ENCODE assay signal across 8 mouse cellular contexts in the genomic region with DNA sequence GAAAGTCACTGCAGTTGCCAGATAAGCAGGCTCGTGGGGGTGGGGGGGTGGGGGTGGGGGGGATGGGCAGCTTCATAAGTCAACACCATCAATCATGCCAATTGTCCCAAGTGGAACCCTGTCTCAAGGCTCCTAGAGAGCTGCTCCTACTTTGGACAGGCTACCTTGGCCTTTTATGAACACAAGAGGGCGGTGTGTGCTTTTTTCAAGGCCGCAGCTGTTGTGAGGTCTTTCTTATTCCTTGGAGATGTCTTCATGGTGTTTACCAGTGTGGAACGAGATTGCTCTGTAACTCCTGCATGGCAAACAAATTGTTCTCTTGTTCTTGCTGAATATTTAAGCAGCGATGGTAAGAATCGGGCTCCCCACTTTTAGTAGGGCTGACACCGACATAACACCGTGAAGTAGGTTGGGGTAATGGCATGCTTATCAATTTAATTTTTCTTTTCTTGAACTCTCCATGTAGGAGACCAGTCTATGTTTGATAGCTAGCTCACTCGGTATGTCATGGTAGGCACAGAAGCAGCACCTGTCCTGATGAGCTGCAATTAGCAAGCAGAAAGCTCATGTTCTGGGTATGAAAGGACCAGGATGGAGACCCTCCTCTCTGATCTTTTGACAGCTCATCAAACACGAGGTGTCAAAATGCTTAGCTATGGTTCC.
A peak's percentile ranks its signal among the peaks of the same experiment; 100 is the strongest.
DNase-seq lines count a peak whose midpoint lies in the region; ATAC-seq and TF ChIP-seq lines count a peak whose summit lies in the region.

No protein-coding gene starts in this region.

- 39% methylated on average over 10 of the region's 10 CpGs for WGBS in liver, embryonic 14.5 days (ENCODE audit: insufficient replicate concordance)
- WGBS in liver, embryonic 11.5 days: 50% methylated on average over 10 of the region's 10 CpGs

- no peak overlapping the region for H3K9ac ChIP-seq in liver, embryonic 14.5 days (replicated peaks)
- no peak overlapping the region for H3K9ac ChIP-seq in liver, embryonic 11.5 days (ENCODE audit: low read depth, low read length)

- TF ChIP-seq CTCF in liver, embryonic 14.5 days (IDR thresholded peaks at IDR 0.05; ENCODE audit: low read depth): peak; percentile 44

- no peak for TF ChIP-seq EP300 in liver, embryonic 14.5 days (IDR thresholded peaks at IDR 0.05; ENCODE audit: low read depth)

- no peaks in the 10 kb centered on the region for H3K36me3 ChIP-seq in liver, embryonic 14.5 days (replicated peaks; ENCODE audit: control insufficient read depth, insufficient read depth, low read depth)
- no peaks in the 10 kb centered on the region for H3K36me3 ChIP-seq in liver, embryonic 11.5 days (ENCODE audit: control insufficient read depth, insufficient read depth, low read length)

- no peak overlapping the region for H3K4me3 ChIP-seq in liver, embryonic 14.5 days (ENCODE audit: insufficient read depth in 1 of 2, low read depth in 2 of 2, low read length in 2 of 2)
- no peak overlapping the region for H3K4me3 ChIP-seq in liver, embryonic 11.5 days (ENCODE audit: low read depth, low read length)

- ATAC-seq in liver, embryonic 14.5 days (ENCODE audit: insufficient read depth): no peak
- no peak for ATAC-seq in liver, embryonic 11.5 days (replicated peaks; ENCODE audit: low FRiP score)

- DNase-seq in liver, embryonic 14.5 days (ENCODE audit: low read depth in 3 of 3, low spot score in 3 of 3): no peak
- no peak for DNase-seq in liver, embryonic 11.5 days (ENCODE audit: low spot score)
- DNase-seq in embryo, embryonic 10 days (ENCODE audit: low spot score): peak; percentile 72
- peak; percentile 55 to 67 for DNase-seq in heart, postnatal 10 days
- DNase-seq in layer of hippocampus, postnatal 10 days (ENCODE audit: low spot score in 2 of 2): peak; percentile 43 to 56
- peak; percentile 66 for DNase-seq in mesoderm, embryonic 11.5 days (ENCODE audit: low read depth, low spot score)
- DNase-seq in testis, postnatal 10 days (ENCODE audit: low spot score): peak; percentile 50
- DNase-seq in spleen, postnatal 36 days (ENCODE audit: low spot score in 2 of 2): no peak

- H3K4me1 ChIP-seq in liver, embryonic 14.5 days (replicated peaks; ENCODE audit: control insufficient read depth in 2 of 2, insufficient read depth in 2 of 2, low read length in 1 of 2): no peaks in the 10 kb centered on the region
- no peaks in the 10 kb centered on the region for H3K4me1 ChIP-seq in liver, embryonic 11.5 days (replicated peaks; ENCODE audit: control insufficient read depth, insufficient read depth, low read length)

- H3K27ac ChIP-seq in liver, embryonic 14.5 days: no peak overlapping the region
- H3K27ac ChIP-seq in liver, embryonic 11.5 days (ENCODE audit: low read depth, low read length): no peak overlapping the region

- H3K9me3 ChIP-seq in liver, embryonic 14.5 days (ENCODE audit: control insufficient read depth, low read length): no peaks in the 10 kb centered on the region
- H3K9me3 ChIP-seq in liver, embryonic 11.5 days (ENCODE audit: control insufficient read depth, low read length): no peaks in the 10 kb centered on the region

- H3K27me3 ChIP-seq in liver, embryonic 14.5 days (ENCODE audit: control insufficient read depth, insufficient read depth, low read length): no peaks in the 10 kb centered on the region
- H3K27me3 ChIP-seq in liver, embryonic 11.5 days (replicated peaks; ENCODE audit: control insufficient read depth, insufficient read depth, low read length): no peaks in the 10 kb centered on the region

- intact Hi-C loops in heart, postnatal 10 days (cut with DNase I): loop anchor here (1.0 to 5.0 kb wide), 2 partner anchors 1153 to 1308 kb away; no protein-coding TSS in a partner anchor

- H3K4me2 ChIP-seq in liver, embryonic 14.5 days (ENCODE audit: low read depth): no peak overlapping the region
- no peak overlapping the region for H3K4me2 ChIP-seq in liver, embryonic 11.5 days

Comparison
In these comparisons a context has a peak if more than half of its experiments do, and no peak if none do; other contexts are left out.
1. DNase-seq: peak in embryo, embryonic 10 days (single experiment), heart, postnatal 10 days (2 of 2), layer of hippocampus, postnatal 10 days (2 of 2), mesoderm, embryonic 11.5 days (single experiment) and testis, postnatal 10 days (single experiment); none in liver, embryonic 14.5 days (0 of 3), liver, embryonic 11.5 days (single experiment) and spleen, postnatal 36 days (0 of 2).